Mouse (Mus musculus) heart, postnatal 0 days (tissue): ENCODE measurements around the gene Ess2.

Experiments used
- CTCF ChIP-seq: IDR thresholded peaks from 2 replicates; pipeline ENCODE4 v1.5.1; 2016; ENCODE audit warnings: antibody characterized with exemption, control low read depth, low read depth
- EP300 ChIP-seq: IDR thresholded peaks from 2 replicates; pipeline ENCODE4 v1.6.1; 2016; ENCODE audit warnings: antibody characterized with exemption, low read depth

DNA sequence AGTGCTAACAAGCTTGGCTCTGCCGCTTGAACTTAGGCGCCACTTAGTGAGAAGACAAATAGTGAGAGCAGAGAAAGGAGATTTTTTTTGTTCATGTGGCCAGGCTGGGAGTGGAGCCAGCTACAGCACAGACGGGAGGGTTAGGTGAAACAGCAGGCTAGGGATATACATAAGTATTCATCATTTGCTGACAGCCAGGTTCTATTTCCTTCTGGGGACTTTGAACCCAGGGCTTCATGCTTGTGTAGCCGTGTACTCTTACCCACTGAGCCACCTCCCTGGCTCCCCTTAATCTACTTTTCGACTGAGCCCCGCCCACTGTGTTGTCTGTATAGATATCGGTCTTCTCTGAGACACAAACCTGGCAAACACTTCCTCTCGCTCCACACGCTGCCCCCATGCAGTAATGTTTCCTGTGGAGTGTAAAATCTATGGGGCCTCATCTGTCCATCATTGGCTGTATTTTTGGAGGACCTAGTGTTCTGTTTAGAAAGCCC is 28.2 kb upstream of the Ess2 start:
- TF ChIP-seq CTCF = no peak
- no peak for TF ChIP-seq EP300
